Mouse (Mus musculus): ENCODE measurements around the gene Ttll8.

Ttll8 gene

DNA sequence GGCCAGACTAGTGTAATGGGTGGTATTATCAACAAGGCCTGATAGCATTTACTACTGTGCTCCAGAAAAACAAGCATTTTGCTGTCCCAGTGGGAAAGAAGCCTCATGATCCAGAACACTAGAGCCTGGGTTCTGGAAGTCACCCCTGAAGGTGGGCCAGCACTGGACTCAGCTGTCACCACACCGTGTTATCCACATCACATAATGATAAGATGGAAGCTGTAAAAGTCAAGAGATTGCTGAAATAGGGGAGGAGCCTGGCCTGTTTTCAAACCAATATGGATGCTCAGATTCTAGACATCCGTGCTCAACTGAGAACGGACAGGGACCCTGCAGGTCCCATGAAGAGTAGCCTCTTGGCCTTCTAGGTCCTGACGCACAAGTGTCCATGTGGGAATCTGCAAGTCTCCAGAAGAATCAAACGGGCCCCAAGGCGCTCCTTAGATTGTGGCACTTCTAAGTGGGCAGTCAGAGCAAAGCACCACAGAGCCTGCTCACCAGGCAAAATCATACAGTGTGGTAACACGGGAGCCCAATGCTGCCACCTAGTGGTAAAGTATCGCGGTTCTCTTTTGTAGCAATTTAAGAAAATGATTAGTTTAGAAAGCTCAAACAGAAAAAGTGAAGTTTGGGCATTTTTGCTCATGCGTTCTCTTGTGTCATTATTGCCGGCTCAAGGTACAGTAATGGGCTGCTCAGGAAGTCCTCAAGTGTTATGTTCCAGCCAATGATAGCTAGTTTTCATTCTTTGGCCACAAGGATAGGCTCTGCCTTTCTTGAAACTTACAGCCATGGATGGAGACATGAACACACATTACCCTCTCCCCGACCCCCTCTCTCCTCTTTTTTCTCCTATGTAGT is 32.9 kb downstream of the Ttll8 start:
- peak; percentile 38 to 75 for DNase-seq (ENCODE audit: low spot score in 2 of 2)

DNA sequence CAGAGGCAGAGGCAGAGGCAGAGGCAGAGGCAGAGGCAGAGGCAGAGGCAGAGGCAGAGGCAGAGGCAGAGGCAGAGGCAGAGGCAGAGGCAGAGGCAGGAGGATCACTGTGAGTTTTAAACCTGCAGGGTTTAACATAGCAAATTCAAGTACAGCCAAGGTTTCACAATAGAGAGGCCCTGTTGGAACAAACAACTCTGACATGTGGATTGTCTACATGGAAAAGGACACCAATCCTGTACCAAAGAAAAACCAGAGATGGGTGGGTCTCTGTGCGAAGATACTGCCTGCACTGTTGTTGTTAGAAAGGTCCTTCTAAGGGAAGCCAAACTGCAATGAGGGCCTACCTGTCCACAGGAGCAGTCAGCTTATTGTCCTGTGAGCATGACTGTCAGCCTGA is 34.2 kb downstream of the Ttll8 start:
- no peak for DNase-seq (ENCODE audit: low spot score in 2 of 2)

DNA sequence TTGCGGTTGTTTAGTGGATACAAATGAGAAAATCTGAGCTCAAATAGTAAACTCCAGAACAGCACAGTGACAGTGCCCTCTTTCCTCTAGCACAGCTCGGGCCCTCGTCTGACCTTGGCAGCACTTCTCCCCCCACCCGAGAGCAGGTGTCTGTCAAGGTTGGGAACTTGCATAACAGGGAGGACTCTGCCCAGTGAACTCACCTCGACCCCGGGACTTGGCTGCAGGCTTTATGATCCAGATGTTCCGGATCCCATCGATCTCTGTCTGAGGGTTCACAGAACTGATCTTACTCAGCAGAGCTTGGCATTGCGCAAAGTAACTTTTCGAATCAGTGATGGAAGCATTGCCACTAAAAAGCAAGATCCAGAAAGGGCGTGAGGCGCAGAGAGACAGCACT is 34.9 kb downstream of the Ttll8 start:
- no peak for DNase-seq (ENCODE audit: low spot score in 2 of 2)

DNA sequence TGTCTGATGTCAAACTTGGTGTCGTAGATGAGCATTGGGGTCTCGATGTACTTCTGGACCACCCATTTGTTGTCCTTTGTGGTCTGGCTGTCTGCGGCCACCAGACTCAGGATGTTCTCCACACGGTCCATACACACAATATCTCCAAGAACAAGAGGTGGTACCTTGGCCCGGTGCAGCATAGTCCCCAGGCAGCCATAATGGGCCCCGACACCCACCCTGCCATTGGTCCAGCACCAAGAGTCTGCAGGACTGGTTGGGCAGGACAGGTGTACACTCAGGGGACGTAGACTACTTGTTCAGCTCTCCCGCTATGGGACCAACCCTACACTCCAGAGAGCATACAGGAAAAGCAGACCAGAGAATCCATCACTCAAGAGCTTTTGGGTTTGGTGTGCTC is 37.1 kb downstream of the Ttll8 start:
- DNase-seq (ENCODE audit: low spot score in 2 of 2): no peak

DNA sequence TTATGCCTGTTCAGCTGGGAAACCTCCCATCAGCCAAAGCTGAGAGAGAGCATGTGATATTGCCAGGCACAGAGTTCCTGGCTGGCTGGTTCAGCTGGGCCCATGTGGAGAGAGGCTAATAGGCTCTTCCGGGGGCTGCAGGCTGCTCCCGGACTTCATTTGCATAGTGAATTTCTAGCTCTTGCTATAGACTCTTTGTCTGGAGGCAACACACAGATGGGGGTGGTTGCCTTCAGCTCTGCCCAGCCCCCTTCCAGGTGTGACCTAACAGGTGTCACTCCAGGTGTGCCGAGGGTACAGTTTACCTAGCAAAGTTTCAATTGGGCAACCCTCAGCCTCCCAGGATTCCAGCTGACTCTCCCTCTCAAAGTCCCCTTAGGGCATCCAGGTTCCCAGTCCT is 37.9 kb downstream of the Ttll8 start:
- no peak for DNase-seq (ENCODE audit: low spot score in 2 of 2)

DNA sequence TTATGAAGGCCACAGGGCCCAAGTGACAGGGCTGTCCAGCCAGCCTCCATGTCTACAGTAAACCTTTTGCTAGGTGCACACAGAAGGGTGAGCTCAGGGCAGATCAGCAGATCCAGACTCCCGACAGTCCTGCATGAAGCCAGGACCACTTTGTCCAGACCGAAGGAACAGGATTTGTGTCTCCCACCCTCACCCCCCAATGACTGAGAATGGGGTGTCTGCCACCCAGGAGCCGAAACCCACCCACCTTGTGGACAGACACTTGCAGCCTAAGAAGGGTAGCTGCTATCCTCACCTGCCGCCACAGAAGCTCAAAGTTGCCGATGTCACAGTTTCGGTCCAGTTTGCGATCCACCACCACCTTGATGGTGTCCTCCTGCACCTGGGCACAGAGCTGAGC is 39.2 kb downstream of the Ttll8 start:
- DNase-seq (ENCODE audit: low spot score in 2 of 2): no peak

DNA sequence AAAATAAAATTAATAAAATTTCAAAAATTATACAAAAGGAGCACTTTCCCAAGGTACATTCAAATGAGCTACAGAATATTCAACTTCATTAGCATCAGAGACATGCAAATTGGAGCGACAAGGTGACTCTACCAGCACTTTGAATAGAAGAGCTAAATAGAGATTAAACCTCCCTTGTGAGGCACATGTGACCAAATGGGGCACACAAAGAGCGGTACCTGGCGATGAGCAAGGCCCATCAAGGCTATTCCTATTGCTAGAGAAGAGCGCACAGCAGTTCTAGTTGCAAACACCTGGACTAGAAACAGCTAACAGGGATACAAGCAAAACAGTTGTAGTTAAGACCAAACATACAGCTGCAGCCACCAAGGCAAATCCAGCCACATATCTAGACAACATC is 47.9 kb downstream of the Ttll8 start:
- DNase-seq (ENCODE audit: low spot score in 2 of 2): no peak

DNA sequence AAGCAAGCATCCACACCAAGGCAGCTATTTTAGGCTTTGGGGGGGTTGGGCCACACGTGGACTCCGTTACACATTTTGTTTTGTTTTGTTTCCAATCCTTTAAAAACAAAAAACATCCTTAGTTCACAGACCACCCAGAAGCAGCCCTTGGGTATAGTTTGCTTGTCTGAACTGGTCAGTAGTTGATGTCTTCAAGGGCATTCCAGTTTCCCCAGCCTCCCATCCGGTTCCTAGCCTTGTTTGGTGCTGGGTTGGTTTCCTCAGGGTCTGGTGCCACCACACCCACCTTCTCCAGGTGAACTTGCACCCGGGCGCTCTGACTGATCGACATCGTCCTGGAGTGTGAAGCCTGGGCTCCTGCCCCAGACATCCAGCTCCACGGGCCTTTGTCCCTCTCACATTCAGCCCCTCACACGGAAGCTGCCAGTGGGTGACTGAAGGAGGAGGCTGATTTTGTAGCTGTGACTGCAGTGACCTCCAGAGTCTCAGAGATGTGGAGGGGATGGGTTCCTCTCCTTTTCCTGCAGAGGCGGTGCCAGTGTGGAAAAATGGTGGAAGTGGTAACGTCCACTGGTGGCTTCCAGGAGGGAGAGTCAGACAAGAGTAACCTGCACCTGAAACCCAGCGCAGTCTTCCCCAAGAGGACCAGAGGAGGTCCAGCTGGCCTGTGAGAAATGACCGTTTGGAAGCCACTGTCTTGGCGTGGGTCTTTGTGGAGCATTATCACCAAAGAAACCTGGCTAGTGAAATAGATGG is 50.0 kb downstream of the Ttll8 start:
- DNase-seq (ENCODE audit: low spot score in 2 of 2): no peak

DNA sequence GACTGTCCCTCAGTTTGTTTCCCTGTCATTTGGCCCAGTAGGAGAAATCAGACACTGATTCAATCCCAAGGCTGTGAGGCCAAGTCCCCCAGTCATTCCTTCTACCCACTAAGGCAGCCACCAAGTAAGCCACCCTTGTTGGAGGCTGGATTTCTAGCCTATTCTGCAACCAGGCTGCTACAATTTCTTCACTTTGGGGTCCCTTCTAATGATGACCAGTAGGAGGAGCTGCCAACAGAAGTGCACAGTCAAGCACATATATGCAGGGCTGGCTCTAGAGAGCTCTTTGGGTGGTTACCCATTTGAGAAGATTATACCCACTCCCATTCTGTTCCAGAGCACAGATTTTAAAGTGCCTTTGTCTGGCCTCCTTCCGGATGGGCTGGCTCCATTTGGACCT is 51.1 kb downstream of the Ttll8 start:
- DNase-seq (ENCODE audit: low spot score in 2 of 2): no peak

DNA sequence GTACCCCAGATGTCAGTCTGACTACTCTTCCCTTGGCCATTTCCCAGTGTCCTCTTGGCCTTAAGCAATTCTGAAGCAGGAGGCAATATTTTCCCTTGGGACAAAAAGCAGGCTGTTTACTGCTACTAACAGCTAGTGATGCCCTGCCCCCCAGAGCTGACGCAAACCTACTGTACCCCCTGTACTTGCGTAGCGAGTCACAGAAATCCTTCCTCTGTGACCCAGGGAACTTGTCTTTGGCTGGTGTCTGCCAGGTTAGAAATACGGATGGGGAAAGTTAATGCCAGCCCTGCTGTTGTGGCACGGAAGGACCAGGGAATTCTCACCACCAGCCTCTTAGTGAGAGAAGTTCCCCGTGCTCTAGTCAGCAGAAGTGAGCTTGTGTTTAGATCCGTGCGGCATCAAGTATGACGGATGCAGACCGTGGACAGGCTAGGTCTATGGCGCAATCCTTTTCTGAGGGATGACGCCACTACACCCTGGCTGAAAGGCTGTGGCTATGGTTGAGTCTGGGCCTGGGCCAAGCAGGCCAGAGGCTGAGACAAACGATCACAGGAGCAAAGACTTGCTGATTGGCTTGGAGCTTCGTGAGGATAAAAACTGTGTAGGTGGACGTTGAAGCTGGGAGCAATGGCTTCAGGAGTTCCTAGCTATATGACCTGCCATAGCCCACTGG is 51.9 kb downstream of the Ttll8 start:
- DNase-seq (ENCODE audit: low spot score in 2 of 2): no peak

DNA sequence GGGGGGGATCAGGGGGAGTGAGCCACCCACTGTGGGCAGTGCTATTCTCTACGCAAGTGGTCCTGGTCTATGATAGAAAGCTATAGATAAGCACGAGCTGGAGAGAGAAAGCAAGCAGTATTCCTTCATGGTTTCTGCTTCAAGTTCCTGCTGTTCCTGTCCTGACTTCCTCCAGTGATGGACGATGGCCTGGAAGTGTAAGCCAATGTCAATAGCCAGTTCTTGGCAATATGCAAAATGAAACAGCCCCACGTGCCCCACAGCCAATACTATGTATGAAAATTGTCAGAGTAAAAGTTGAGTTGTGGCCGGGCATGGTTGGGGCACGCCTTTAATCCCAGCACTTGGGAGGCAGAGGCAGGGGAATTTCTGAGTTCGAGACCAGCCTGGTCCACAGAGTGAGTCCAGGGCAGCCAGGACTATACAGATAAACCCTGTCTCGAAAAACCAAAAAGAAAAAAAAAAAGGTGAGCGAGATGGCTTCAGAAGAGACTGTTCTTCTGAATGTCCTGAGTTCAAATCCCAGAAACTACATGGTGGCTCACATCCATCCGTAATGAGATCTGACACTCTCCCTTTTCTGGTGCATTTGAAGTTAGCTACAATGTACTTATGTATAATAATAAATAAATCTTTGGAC is 57.8 kb downstream of the Ttll8 start:
- no peak for DNase-seq (ENCODE audit: low spot score in 2 of 2)

DNA sequence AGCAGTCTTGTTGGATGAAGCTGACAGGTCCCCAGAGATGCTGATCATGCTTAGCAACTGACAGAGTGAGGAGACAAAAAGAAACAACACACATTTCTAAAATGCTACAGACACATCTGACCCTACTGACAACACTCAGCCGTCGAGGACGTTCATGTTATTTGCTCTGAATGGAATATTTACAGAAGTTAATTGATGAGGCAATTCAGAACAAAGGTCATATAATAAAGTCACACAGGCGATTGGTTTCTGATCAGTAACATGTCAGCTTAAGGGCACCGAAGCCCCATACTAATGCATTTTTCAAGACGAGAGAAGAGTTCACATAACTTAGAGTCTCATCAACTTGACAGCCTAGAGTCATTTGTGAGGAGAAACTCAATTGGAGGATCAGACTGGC is 58.3 kb downstream of the Ttll8 start:
- DNase-seq (ENCODE audit: low spot score in 2 of 2): no peak

DNA sequence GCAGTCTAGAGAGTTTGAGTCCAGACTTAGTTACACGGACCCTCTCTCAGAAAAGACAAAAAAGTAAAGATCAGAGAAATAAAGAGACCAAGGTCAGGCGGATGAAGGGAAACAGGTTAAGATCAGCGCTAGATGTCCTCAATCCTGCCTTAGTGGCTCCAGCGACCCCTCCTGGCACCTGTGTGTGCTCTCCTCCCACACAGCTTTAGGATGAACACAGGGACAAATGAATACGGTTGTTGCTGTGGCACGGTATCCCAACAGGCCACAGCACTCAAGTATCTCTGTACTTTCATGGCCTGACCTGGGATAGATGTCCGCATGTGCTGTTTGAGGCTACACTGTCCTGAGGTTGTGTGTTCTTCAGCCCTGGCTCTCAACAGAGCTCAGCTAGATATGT is 59.1 kb downstream of the Ttll8 start:
- no peak for DNase-seq (ENCODE audit: low spot score in 2 of 2)

DNA sequence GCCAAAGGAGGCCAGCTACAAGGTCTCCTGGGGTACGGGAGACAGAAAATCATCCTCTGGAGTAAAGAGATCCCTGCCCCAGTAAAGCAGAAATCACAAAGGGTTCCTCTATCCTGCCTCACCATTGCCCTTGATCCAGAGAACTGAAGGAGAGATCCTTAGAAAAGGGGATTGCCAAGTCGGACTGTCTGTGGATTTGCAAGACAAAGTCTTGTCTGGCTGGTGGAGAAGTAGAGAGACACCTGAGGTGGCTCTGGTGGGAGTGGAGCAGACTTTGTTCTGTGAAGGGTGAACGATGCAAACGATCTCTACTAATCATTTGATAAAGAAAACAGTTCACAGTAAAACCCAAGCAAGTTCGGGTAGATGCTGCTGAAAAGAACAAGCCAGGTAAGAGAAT is 61.3 kb downstream of the Ttll8 start:
- DNase-seq (ENCODE audit: low spot score in 2 of 2): no peak

DNA sequence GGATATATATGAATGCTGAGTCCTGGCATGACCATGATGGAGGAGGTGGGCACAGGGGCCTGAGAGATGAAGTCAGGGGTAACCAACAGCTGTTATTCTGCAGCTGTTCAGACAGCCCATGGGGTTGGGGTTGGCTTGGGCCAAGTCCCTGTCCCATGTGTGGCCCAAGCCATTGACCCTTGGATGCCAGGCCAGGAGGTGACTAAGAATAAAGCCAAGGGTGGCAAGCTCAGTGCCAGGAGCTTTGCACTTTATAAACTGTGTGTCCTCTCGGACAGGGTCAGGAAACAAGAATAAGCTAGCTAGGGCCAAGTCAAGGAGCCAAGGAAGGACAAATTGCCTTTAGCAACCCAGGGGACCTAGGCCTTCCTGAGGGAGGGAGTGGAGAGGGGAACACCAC is 62.0 kb downstream of the Ttll8 start:
- DNase-seq (ENCODE audit: low spot score in 2 of 2): no peak

DNA sequence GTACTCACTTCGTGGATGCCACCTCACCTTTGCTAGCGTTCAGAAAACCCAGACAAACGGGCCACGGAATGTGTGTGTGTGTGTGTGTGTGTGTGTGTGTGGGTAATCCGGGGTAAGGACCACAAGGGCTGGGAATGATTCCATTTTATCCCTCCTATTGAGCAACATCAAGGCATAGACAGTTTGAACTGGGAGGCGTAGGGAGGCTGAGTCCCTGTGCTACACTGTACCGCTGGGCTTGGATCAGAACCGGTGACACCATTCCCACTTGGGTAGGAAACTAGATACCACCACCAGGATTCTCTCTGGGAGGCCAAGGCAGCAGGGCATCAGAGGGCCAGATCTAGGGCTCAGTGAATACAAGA is 62.6 kb downstream of the Ttll8 start:
- DNase-seq (ENCODE audit: low spot score in 2 of 2): no peak

DNA sequence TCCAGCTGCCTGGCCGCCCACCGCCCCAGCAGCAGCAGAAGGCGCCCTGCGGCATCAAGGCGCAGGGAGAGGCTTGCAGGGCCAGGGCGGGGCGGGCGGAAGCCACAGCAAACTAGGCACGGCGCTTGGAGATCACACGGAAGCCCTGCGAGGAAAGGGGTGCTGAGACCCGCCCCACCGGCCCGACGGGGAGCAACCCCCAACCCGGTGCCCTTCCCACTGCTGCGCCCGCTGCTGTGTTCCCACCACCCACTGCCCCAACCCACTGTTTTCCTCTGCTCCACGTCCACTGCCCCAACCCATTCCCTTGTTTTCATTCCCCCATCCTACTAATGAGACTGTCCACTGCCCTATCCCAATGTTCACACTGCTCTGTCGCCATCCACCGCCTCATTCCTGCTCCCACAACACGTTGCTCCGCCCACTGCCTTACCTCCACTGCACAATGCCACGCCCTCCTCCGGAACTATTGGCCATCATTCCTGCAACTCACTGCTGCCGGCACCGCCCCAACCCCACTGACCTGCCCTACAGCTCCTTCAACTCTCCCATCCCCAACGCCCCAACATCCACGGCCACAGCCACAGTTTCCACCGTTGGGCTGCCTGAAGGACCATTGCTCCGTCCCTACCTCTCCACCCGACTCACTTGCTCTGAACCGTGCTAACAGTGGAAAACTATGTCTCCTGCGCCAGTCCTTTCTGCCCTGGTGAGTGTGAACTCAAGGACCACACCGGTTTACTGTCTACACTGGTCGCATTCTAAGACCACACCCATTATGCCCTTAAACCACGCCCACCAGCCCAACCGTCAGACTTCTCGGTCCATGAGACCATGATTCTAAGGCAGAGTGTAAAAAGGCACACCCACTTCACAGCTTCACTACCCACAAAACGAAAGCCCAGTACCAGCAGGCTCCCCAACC is 63.2 kb downstream of the Ttll8 start:
- DNase-seq (ENCODE audit: low spot score in 2 of 2): peak; percentile 24 to 75

DNA sequence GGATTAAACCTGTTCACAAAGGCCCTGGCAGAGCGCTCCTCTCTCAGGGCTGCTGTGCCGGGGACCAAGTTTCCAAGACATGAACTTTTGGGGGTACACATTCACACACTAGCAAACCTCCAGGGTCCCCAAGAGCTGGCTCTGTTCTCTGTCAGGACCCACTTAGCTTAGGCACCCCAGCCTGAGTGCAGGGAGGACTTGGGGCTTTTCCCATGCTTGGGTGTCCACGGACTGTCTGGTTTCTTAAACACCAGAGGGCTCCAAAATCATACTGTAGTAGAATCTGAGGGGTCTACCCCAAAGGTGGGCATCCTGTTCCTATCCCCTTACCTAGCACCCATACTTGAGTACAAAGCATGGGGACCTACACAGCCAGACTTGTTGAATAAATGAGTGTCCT is 64.2 kb downstream of the Ttll8 start:
- no peak for DNase-seq (ENCODE audit: low spot score in 2 of 2)

DNA sequence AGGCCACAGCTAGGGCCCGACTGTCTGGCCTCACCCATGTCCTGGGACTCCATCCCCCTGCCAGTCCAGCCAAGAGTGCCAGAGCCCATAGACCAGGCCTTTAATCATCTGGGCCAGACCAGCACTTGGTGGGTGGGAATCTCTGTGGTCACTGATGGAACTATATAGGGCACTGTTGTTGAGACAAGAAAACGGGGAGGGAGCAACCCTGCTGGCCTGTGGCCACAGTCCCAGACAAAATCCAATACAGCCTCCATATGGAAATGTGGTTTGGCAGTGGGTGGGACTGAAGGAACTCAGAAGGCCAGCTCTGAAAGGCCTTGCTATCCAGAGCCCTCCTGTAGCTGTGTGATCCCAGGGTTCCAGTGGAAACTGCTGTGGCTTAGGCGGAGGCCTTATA is 65.2 kb downstream of the Ttll8 start:
- DNase-seq (ENCODE audit: low spot score in 2 of 2): no peak

DNA sequence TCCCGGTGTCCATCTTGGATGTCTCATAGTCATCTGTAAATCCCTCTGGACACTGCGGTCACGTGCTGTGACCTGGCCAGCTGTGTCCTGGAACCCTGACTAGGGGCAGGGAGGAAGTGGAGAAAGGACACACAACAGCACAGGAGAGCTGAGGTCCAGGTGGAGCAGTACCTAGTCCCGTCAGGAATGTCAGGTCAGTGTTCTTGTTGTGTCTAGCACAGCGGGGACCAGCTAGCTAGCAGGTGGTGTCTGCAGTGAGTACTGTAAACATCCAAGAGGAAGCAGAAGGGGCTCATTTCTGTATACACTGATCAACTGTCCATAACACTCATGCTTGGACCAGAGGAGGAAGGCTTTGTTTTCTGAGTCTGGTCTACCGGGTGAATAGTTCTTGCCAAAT is 68.8 kb downstream of the Ttll8 start:
- DNase-seq (ENCODE audit: low spot score in 2 of 2): no peak

DNA sequence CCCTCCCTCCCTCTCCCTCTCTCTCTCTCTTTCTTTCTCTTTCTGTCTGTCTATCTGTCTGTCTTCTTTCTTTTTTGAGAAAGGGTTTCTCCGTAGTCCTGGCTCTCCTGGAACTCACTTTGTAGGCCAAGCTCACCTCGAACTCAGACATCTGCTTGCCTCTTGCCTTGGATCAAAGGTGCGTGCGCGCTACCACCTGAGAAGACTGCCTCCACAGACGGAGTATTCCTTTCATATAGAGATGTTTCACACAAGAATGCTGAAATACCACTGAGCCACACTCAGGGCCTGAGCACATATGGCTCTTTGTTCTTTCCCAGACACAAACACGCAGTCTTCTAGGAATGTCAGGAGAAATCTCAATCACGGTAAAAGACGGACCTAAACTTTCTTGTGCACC is 70.9 kb downstream of the Ttll8 start:
- no peak for DNase-seq (ENCODE audit: low spot score in 2 of 2)
